Mouse (Mus musculus) adrenal gland (tissue): ENCODE data around the gene Htatip2.

Experiments
- intact Hi-C: fragments of 180-260 bp; cut with DNase I; formaldehyde crosslinking; loops from one replicate; pipeline ENCODE4 v1.15.1; 2025

The Htatip2 gene

GRCm38 (mm10) chr7:49783017-49783416, 24.1 kb downstream of the Htatip2 start:
- intact Hi-C loops, result no loop called here

GRCm38 (mm10) chr7:49785141-49785540, 26.2 kb downstream of the Htatip2 start:
- intact Hi-C loops, result no loop called here

GRCm38 (mm10) chr7:49786618-49787382, 27.9 kb downstream of the Htatip2 start:
- intact Hi-C loops, result loop anchor here (2.0 kb wide), 1 partner anchor 136 kb away; no protein-coding TSS in a partner anchor

- intact Hi-C loops, result loop anchor here (2.0 kb wide), 1 partner anchor 135 kb away; no protein-coding TSS in a partner anchor
Measured at GRCm38 (mm10) chr7:49787383-49787645, 28.4 kb downstream of the Htatip2 start.

- intact Hi-C loops, result no loop called here
Measured at GRCm38 (mm10) chr7:49794304-49794703, 35.4 kb downstream of the Htatip2 start.

- intact Hi-C loops, result no loop called here
Measured at GRCm38 (mm10) chr7:49797171-49797570, 38.3 kb downstream of the Htatip2 start.

GRCm38 (mm10) chr7:49803511-49803910, 44.6 kb downstream of the Htatip2 start:
- intact Hi-C loops, result no loop called here

GRCm38 (mm10) chr7:49804638-49805165, 45.8 kb downstream of the Htatip2 start:
- intact Hi-C loops, result no loop called here

- intact Hi-C loops, result no loop called here
Measured at GRCm38 (mm10) chr7:49805618-49806017, 46.7 kb downstream of the Htatip2 start.

- intact Hi-C loops, result no loop called here
Measured at GRCm38 (mm10) chr7:49807093-49807682, 48.3 kb downstream of the Htatip2 start.

GRCm38 (mm10) chr7:49807846-49808622, 49.1 kb downstream of the Htatip2 start:
- intact Hi-C loops, result no loop called here

- intact Hi-C loops, result no loop called here
Measured at GRCm38 (mm10) chr7:49809100-49809499, 50.2 kb downstream of the Htatip2 start.

GRCm38 (mm10) chr7:49809562-49809961, 50.6 kb downstream of the Htatip2 start:
- intact Hi-C loops, result no loop called here

- intact Hi-C loops, result no loop called here
Measured at GRCm38 (mm10) chr7:49811346-49811745, 52.4 kb downstream of the Htatip2 start.

- intact Hi-C loops, result no loop called here
Measured at GRCm38 (mm10) chr7:49819393-49819792, 60.5 kb downstream of the Htatip2 start.

GRCm38 (mm10) chr7:49821370-49821769, 62.5 kb downstream of the Htatip2 start:
- intact Hi-C loops, result no loop called here

GRCm38 (mm10) chr7:49822028-49822427, 63.1 kb downstream of the Htatip2 start:
- intact Hi-C loops, result no loop called here
